Mouse (Mus musculus) adrenal gland, postnatal 36 days (tissue): ENCODE measurements around the gene Gadd45b. TPM values are rescaled to one million over a fixed set of nuclear protein-coding genes. Genes with fewer than 3 reads are reported as not detected.

Source experiments
- DNase-seq, 2 experiments: peaks; one replicate each; pipeline ENCODE4 v3.0.0; 2021; ENCODE audit warnings: mixed read lengths in 1 of 2
- total RNA-seq, 2 experiments: library from RNA; stranded (reverse); gene quantifications; 2 replicates each; pipeline ENCODE4 v1.2.3; 2021

Gene Gadd45b
- total RNA-seq, 2 experiments from 2014 or later, result 81.7 to 149 TPM

DNA sequence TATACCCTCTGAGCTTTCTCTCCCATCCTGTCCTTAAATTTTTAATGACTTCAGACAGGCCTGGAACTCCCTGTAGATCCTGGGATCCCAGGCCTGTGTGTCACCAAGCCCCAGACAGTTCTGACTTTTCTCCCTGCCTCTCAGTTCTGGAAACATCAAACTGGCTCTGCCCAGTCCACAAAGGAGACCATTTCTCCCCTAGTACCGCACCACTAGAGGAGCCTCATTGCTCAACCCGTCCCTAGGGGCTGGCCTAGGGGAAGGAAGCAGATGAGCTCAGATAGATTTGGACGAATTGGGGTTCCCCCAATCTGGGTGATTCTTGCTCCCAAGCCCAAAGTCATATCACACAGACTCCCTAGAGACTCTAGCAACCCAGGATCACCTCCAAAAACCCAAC is 5.4 kb downstream of the Gadd45b start:
- DNase-seq, result peak in 1 of 2 experiments; percentile 39

GRCm38 (mm10) chr10:80935698-80936097 is 5.8 kb downstream of the Gadd45b start:
- no peak for DNase-seq

DNA sequence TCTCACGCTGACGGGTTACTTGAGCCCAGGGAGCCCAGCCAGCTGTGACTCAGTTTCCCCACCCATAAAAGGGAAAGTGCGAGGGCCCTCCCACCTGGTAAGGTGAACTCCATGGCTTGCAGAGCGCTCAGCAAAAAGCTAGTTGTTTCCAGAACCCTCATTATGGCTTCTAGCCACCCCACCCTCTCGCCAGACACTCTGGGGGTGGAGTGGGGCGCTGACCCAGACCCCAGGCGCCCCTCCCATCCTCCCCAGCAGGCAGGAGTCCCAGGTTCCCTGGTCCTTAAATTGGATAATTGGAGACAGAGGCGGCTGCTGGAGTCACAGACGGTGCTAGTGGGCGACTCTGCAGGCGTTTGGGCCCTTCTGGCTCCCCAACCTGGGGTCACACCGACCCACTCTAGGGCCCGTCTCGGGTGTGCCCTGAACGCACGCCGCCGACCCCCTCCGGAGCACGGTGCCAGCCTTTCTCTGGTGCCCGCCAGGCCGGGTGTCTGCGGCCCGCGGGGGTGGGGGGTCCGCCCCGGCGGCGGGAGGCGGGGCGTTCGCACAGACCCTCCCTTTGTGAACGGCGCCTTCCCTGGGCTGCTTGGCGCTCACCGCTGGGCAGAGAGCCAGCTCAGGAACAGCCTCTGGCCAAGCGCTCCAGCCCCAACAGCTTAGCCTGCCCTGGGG is 6.4 kb downstream of the Gadd45b start:
- peak; percentile 78 to 87 for DNase-seq

DNA sequence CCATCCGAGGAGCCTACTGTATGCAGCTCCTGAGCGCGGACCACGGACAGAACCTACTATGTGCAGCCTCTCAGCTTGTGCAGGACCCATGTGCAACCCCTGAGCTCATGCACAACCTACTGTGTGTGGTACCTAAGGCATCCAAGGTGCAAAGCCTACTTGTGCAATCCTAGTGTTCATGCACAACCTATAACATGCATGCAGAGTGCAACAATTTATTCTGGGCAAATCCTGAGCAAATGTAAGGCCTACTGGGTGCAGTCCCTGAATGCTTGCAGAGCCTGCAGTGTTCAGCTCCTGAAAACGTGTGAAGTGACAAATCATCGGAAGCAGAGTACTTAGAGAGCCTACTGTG is 6.9 kb downstream of the Gadd45b start:
- DNase-seq, result no peak

- peak; percentile 32 to 46 for DNase-seq
Observed at GRCm38 (mm10) chr10:80937646-80938045, 7.8 kb downstream of the Gadd45b start.

DNA sequence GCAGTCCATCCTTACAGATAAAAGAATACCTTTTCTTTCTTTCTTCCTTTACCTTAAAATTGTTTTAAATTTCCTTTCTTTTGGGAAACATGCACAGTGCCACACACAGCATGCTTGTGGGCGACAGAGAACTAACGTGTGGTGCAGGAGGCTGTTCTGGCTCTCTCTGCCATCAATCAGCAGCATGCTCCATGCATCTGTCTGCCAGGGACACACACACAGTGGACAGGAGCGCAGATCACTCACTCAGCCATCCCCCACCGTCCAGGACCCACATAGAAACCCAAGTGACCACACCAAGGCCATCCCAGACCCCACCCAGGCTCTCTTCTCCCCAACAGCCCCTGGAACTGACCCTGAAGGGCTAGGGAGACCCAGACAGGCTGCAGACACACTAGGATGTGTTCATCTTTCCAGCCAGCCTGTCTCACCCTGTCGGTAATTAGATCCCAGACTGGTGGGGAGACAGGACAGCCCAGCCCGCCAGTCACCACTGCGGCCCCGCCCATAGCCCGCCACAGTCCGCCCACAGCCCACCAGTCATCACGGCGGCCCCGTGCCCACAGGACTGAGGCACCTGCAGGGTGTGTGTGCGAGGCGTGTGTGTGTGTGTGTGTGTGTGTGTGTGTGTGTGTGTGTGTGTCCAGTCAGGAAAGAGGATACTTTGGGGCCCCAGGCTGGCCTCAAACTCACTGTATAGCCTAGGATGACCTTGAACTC is 9.1 kb downstream of the Gadd45b start:
- peak in 1 of 2 experiments; percentile 33 for DNase-seq

GRCm38 (mm10) chr10:80939671-80940070 is 9.8 kb downstream of the Gadd45b start:
- peak; percentile 92 to 95 for DNase-seq

GRCm38 (mm10) chr10:80940320-80940987 is 10.6 kb downstream of the Gadd45b start:
- peak; percentile 69 to 83 for DNase-seq

DNA sequence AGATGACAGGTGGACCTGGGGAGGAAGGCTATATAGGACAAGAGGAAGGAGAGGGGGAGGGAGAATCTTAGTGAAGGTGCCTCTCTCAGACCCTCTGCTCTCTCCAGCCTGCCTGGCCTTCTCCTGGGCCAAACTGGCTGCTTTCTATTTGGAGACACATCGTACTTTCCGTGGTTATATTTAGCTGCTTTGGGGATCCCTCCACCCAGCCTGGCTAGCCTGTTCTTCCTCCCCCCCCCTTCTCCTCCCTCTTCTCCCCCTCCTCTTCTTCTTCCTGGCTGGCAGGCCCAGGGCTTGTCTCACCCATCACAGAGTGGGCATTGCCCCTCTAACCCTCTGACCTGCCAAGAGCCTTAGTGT is 11.1 kb downstream of the Gadd45b start:
- peak in 1 of 2 experiments; percentile 31 for DNase-seq

DNA sequence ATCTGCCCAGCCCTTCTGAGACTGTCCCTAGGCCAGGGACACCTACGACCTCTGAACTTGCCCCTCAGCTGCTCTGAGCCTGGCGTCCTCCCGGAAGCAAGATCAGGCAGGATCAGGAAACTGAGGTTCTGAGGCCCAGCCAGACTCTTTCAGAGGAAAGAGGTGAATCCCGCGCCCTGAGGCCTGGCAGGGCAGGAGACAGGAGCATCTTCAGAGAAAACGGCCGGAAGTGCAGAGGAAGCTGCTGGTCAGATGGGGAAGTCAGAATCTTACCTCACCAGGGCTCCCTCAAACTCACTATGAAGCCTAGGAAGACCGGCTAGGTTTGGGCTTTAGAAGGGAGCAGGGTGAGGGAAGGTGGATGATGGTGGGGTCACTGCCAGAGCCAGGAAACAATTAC is 13.0 kb downstream of the Gadd45b start:
- DNase-seq, result no peak

DNA sequence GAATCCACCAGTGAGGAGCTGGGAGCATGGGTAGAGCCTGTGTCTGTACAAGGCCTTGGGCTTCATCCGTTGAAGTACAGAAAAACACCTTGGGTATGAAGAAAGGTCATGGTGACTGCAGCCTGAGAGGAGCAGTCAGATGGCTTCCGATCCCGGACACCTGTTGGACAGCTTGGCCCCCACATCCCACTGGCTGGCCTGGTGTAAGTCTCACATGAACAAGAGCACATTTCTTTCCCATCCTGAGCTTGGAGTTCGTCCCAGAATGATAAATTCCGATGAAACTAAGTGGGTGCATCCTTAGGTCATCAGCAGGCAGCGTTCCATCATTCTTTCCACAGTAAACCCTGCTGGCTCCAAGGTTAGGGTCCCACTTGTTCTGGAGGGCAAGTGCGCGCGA is 13.8 kb downstream of the Gadd45b start:
- peak in 1 of 2 experiments; percentile 53 for DNase-seq

DNA sequence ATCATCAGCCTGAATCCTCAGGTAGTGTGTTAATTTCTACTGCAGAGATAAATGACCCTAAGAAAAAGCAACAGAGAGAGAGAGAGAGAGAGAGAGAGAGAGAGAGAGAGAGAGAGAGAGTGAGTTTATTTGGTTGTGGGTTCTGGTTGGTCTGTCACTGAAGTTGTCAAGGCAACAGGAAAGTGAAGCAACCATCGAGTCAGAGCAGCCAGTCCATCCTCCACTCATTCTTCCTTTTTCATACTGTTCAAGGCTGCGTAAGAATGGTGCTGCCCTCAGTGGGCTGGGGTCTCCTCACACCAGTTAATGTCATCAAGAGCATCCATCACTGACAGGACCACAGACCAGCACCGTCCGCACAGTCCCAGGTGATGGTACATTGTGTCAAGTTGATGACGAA is 14.4 kb downstream of the Gadd45b start:
- DNase-seq, result no peak

- no peak for DNase-seq
Observed at GRCm38 (mm10) chr10:80946684-80947437, 17.0 kb downstream of the Gadd45b start.

GRCm38 (mm10) chr10:80947802-80948201 is 17.9 kb downstream of the Gadd45b start:
- peak; percentile 63 to 80 for DNase-seq

GRCm38 (mm10) chr10:80948570-80948969 is 18.7 kb downstream of the Gadd45b start:
- peak in 1 of 2 experiments; percentile 64 for DNase-seq

GRCm38 (mm10) chr10:80949081-80949480 is 19.2 kb downstream of the Gadd45b start:
- peak; percentile 58 to 68 for DNase-seq

DNA sequence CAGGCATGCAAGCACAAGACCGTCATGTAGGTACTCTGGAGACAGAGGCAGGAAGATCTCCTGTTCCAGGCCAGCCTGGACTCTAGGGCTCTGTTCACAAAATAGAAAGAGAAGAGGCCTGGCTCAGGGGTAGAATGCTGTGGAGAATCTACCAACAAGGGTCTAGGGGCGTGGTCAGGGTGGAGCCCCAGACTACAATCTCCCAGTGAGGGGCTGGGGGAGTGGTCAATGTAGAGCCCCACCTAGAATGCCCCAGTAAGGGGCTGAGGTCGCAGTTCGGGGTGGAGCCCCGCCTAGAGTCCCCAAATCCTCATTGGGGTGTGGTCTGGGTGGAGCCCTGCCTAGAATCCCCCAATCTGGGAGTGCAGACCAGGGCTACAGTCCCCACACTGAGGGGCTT is 20.4 kb downstream of the Gadd45b start:
- no peak for DNase-seq

DNA sequence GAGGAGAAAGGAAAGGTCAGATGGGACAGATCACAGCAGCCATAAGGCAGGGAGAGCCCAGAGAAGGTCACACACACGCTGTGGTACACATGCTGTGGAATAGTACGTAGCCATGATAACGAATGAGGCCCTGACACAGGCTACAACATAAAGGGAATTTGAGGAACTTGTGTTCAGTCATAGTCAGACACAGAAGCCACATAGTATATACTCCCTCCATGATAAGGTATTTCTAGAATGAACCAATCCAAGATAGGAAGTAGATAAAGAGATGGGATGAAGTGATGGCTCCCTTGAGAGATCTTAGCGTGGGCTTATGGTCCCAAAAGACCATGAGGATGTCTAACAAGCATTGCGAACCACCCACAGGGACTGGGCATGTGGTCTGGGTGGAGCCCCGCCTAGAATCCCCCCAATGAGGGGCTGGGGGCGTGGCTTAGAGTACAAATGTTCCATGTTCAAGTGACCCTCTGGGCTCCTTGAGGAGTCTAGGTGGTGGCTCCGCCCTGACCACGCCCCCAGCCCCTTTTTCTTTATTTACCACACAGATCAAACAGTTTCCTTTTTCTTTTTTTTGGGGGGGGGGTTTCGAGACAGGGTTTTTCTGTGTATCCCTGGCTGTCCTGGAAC is 22.0 kb downstream of the Gadd45b start:
- no peak for DNase-seq

DNA sequence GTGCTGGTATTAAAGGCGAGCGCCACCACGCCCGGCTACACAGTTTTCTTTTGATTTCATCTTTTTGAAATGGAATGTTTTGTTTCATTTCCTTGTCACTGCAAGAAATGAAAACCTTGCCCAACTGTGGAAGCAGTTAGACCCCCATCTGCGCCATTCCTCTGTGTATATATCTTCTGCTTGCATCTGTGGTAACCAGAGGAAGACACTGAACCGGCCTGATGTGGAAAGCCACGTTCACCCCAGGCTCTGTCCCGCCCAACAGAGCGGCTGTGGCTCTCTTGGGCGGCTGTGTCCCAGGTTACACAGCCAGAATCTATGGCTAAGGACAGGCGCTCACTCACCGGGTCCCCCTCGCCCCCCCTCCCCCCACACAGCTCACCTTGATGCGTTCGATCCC is 22.6 kb downstream of the Gadd45b start:
- DNase-seq, result no peak

- no peak for DNase-seq
Observed at GRCm38 (mm10) chr10:80954415-80954814, 24.5 kb downstream of the Gadd45b start.

DNA sequence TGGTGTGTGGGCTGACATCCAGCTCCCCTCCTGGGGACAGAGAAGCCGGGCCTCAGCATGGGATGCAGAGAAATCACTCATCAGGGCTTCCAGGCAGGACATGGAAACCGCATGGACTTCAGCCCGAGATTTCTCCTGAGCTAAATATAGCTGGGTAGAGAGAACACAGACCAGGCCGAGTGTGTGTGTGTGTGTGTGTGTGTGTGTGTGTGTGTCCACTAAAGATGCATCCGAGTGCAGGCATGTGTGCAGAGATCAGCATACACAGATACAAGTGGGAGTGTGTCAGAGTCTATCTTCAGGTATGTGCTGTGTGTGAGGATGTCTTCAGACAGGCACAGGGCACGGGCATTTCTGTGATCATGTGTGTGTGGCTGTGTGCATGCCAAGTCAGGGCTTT is 25.0 kb downstream of the Gadd45b start:
- no peak for DNase-seq

GRCm38 (mm10) chr10:80955536-80955935 is 25.7 kb downstream of the Gadd45b start:
- DNase-seq, result peak; percentile 59 to 76
